Mouse (Mus musculus): ENCODE measurements around the gene Usp44.
"Not testable (repeated sequence)": the region's sequence is repeated elsewhere in the genome, so short reads cannot be mapped to it uniquely, and the experiment has no call there.

Gene Usp44

DNA sequence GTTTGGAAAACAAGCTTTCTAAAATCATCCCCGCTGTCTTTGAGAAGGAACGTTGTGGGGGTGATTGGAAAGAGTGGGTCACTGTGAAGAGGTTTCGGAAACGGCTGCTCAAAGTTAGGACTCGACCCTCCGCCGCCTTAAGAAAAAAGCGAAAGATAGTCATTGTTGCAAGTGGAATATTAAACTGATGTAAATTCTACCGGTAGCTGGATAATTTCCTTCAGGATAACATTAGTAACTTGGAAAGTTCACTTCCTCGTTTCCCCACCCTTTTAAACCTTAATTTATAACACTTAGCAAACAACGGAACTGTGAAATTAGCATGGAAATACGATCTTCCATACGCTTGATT lies 3.0 kb downstream of the Usp44 start:
- in situ Hi-C loops (cut with MboI; ENCODE audit: unreplicated experiment in 2 of 2) = no loop called here

DNA sequence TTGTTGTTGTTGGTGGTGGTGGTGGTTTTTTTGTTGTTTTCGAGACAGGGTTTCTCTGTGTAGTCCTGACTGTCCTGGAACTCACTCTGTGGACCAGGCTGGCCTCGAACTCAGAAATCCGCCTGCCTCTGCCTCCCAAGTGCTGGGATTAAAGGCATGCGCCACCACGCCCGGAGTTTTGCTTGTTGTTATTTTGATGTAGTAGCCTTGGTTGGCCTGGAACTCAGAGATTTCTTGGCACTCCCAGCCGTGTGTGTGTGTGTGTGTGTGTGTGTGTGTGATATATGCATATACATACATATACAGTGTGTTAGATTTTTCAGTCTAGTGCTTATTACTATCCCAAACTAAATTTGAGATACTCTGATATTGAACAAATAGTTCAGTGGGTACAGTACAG lies 3.8 kb downstream of the Usp44 start:
- in situ Hi-C loops (cut with MboI; ENCODE audit: unreplicated experiment in 2 of 2) = not testable (repeated sequence)

DNA sequence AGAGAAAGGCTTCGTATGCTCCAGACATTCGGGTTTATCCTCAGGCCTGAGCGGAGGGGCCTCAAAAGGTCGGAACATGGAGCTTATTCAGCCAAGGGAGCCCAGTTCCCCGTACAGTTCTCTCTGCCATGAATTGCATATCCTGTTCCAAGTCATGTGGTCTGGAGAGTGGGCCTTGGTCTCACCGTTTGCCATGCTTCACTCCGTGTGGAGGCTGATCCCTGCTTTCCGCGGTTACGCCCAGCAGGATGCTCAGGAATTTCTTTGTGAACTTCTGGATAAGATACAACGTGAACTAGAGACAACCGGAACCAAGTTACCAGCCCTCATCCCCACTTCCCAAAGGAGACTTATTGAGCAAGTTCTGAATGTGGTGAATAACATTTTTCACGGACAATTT lies 15.4 kb downstream of the Usp44 start:
- in situ Hi-C loops (cut with MboI; ENCODE audit: unreplicated experiment in 2 of 2) = no loop called here

- in situ Hi-C loops (cut with MboI; ENCODE audit: unreplicated experiment in 2 of 2) = no loop called here
Observed at GRCm38 (mm10) chr10:93855126-93855525, 23.8 kb downstream of the Usp44 start.

GRCm38 (mm10) chr10:93856095-93856494 lies 24.7 kb downstream of the Usp44 start:
- in situ Hi-C loops (cut with MboI; ENCODE audit: unreplicated experiment in 2 of 2) = no loop called here

DNA sequence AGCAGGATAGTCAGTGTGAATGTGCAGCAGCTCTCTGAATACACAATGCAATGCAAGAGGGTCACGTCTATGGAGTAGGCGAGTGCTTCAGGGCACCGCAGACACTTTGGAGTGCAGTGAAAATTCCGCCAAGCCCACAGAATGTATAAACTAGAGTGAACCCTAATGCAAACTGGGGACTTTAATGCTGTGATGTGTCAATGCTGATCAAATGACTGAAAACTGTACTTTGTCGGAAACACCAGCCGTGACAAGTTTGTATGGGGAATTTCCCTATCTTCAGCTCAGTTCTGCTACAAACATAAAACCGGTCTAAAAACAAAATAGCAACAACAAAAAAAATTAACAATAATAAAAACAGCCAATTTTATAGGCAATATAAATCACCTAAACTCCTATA lies 37.0 kb downstream of the Usp44 start:
- in situ Hi-C loops (cut with MboI; ENCODE audit: unreplicated experiment in 2 of 2) = no loop called here

DNA sequence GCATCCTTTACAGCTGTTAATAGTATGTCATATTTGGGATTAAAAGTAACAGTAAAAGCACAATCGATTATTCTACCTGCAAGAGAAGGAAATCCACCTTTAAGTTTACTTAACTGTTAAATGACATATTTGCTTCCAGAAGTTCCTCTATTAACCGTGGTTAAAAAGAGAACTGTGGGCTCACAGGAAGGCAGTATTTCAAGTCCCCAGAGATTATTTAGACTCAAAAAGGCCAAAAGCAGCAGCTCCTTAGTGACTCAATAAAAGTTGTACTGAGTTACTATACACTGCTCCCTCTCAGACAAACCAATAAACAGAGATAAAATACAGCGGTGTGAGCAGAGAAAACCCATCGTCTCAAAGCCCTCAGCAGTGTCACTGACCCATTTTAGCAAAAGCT lies 37.5 kb downstream of the Usp44 start:
- in situ Hi-C loops (cut with MboI; ENCODE audit: unreplicated experiment in 2 of 2) = no loop called here

GRCm38 (mm10) chr10:93876772-93877171 lies 45.4 kb downstream of the Usp44 start:
- in situ Hi-C loops (cut with MboI; ENCODE audit: unreplicated experiment in 2 of 2) = no loop called here

GRCm38 (mm10) chr10:93878732-93879131 lies 47.4 kb downstream of the Usp44 start:
- in situ Hi-C loops (cut with MboI; ENCODE audit: unreplicated experiment in 2 of 2) = no loop called here

DNA sequence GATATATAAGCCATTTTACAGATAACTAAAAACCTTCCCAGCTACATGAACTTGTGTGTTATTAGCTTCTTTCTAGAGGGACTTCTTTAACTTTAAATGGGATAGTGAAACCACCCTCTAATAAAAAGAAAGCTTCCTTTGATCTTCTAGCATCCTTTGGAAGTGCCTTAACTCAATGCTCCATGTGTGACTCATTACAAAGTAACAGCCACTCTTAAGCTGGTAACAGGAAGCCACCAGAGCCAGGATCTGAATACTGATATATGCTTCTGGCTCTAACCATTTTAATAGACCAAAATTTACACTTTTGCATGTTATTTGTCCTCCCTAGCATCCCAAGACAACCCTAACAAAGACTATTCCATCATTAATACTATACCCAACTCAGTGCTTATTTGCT lies 50.6 kb downstream of the Usp44 start:
- in situ Hi-C loops (cut with MboI; ENCODE audit: unreplicated experiment in 2 of 2) = no loop called here

DNA sequence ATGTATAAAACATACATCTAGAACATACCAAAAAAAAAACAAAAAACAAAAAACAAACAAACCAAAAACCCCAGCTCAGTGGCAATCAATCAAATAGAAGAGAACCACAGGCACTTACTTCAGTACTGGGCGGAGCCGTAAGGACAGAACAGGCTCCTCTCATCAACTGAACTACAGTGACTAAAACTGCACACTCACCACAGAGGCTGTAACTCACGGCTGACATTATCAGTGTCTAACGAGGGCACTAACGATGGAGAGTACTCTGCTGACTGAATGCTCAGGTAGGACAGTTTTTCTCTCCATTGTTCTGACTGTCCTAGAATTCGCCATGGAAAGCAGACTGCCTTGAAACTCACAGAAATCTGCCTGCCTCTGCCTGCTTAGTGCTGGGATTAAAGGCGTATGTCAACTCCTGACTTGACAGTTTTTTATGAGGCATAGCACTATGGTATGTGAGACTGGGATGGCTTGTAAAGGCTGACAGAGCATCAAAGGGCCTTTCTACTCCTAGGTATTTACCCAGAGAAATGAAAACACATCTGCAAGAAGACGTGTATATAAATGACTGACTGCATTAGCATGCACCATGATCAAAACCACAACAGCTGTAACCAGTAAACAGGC lies 51.5 kb downstream of the Usp44 start:
- in situ Hi-C loops (cut with MboI; ENCODE audit: unreplicated experiment in 2 of 2) = no loop called here

- in situ Hi-C loops (cut with MboI; ENCODE audit: unreplicated experiment in 2 of 2) = no loop called here
Observed at GRCm38 (mm10) chr10:93885839-93886477, 54.6 kb downstream of the Usp44 start.

DNA sequence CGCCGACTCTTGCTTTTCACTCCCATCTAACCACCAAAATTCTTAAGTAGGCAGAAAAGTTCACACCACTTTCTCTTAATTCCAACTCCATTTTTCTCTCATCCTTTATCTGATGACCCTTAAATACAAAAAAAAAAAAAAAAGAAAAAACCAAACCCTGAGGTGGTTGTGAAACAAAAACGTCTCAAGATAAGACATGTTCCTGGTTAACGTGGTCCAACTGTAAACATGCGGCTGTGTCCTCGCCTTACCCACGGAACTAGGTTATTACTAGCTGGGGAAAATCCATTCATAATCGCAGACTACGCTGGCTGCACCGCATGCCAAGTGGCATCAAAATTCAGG lies 57.2 kb downstream of the Usp44 start:
- in situ Hi-C loops (cut with MboI; ENCODE audit: unreplicated experiment in 2 of 2) = no loop called here

GRCm38 (mm10) chr10:93888935-93889578 lies 57.7 kb downstream of the Usp44 start:
- in situ Hi-C loops (cut with MboI; ENCODE audit: unreplicated experiment in 2 of 2) = no loop called here

- in situ Hi-C loops (cut with MboI; ENCODE audit: unreplicated experiment in 2 of 2) = no loop called here
Observed at GRCm38 (mm10) chr10:93889579-93889950, 58.2 kb downstream of the Usp44 start.

GRCm38 (mm10) chr10:93889976-93890375 lies 58.6 kb downstream of the Usp44 start:
- in situ Hi-C loops (cut with MboI; ENCODE audit: unreplicated experiment in 2 of 2) = no loop called here

DNA sequence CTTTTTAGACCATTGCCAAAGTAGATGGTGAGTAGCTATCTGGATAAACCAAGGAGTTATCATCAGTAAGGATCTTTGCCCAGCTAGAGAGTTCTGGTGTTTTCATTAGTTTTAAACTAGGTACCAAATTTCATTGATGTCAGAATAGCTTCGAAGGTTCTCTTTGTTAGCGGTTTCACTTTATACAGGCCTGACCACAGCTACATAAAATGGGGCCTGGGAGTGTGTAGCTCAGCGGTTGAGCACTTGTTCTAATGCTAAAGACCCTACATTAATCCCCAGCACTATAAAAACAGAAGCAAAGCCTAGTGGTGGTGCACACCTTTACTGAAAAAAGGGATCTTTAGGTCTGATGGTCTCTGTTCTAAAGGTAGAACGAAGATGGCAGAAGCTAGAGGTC lies 59.2 kb downstream of the Usp44 start:
- in situ Hi-C loops (cut with MboI; ENCODE audit: unreplicated experiment in 2 of 2) = no loop called here

GRCm38 (mm10) chr10:93891031-93891430 lies 59.7 kb downstream of the Usp44 start:
- in situ Hi-C loops (cut with MboI; ENCODE audit: unreplicated experiment in 2 of 2) = no loop called here

DNA sequence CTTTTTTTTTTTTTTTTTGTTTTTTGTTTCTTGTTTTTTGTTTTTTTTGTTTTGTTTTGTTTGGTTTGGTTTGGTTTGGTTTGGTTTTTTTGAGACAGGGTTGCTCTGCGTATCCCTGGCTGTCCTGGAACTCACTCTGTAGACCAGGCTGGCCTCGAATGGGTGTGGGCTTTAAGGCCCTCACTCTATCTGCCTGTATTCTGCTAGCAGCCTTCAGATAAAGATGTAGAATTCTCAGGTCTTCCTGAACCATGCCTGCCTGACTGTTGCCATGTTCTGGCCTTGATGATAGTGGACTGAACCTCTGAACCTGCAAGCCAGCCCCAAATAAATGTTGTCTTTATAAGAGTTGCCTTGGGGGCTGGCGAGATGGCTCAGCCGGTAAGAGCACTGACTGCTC lies 61.2 kb downstream of the Usp44 start:
- in situ Hi-C loops (cut with MboI; ENCODE audit: unreplicated experiment in 2 of 2) = no loop called here

GRCm38 (mm10) chr10:93897043-93897646 lies 65.8 kb downstream of the Usp44 start, which contains the start of gene Metap2:
Gene Metap2 (minus strand): TSS chr10:93897093.
- in situ Hi-C loops (cut with MboI; ENCODE audit: unreplicated experiment in 2 of 2) = no loop called here

GRCm38 (mm10) chr10:93899303-93899702 lies 67.9 kb downstream of the Usp44 start:
- in situ Hi-C loops (cut with MboI; ENCODE audit: unreplicated experiment in 2 of 2) = no loop called here

- in situ Hi-C loops (cut with MboI; ENCODE audit: unreplicated experiment in 2 of 2) = no loop called here
Observed at GRCm38 (mm10) chr10:93899907-93900306, 68.6 kb downstream of the Usp44 start.
